Mouse (Mus musculus) heart, adult 10 weeks (tissue): ENCODE measurements around the gene Gm3147. TPM values are rescaled to one million over a fixed set of nuclear protein-coding genes. Genes with fewer than 3 reads are reported as not detected.

Experiments used
- polyA plus RNA-seq: library from polyadenylated mRNA; stranded (reverse); fragments of 350-450 nt; fragmentation: Illumina TruSeq; extraction: RNeasy Lipid Tissue Mini Kit (QIAGEN cat#74804); gene quantifications from one replicate; pipeline ENCODE4 v1.2.3, GENCODE M21; 2014; ENCODE audit warnings: low read depth, low replicate concordance

Gene Gm3147
- not detected for polyA plus RNA-seq

DNA sequence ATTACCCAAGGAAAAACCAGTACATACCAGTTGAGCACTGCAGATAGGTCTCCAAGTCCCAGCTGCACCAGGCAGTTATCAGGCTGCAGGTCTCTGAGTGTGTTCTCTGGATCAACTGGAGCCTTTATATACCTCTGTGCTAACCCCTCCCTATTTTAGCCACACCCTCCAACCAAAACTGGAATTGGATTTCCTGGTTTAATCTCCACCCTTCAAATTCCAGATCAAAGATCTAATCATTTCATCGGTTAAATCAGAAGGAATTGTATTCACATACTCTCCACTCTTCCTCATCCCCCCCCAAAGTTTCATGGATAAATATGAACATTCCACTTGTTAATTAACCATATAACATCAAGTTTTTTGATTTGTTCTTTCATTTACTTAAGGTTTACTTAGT is at the start of gene Gm3147:
TSS of gene Gm3147 (minus strand) at position 101 of the 400 bp plus-strand sequence.

DNA sequence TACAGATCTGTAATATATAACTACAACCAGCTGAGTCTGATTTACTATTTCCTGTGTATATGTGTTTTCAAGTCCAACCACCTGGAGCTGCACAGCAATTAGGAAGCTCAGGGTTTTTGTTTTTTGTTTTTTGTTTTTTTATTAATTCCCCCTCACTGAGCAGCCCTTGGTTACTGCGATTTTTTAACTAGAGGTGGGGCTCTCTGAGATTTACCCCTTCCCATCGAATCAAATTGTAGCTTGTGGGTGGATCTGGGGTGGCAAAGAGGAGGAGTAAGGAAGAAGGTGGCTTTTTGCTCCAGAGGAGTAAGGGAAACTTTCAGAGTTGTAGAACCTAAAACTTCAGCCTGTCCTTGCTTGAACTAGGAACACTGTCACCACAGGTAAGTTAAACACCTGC is 31.9 kb upstream of the Gm3147 start, which contains the start of gene Gm6205:
TSS of gene Gm6205 (plus strand) at position 301 of the 400 bp plus-strand sequence.

DNA sequence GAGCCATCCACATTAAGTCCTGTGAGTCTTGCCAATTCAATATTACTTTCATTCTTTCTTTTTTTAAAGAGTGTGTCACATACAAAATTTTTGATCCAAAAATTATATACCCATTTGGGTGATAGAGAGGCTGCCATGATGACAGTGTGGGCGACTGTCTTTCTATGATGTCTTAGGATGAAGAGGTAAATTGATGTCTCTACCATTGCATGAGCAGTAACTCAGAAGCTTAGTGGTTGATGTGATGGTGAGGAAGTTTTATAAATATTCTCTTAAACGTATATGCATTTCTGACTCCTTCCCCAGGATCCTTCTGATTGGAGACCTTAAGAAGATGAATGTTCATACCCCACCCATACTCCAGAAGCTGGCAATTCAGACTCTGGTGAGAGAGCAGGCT is 7.5 kb upstream of the Gm3147 start, which contains the start of gene Gm6509:
TSS of gene Gm6509 (plus strand) at position 301 of the 400 bp plus-strand sequence.

Other genes starting within 250 kb of the Gm3147 start
- not detected for gene Gm7682, start 170.6 kb downstream of the Gm3147 start, polyA plus RNA-seq
- gene Gm3139, start 90.1 kb downstream of the Gm3147 start, polyA plus RNA-seq, result not detected
- gene Gm6509, start 7.6 kb upstream of the Gm3147 start, polyA plus RNA-seq, result not detected
- not detected for gene Gm6205, start 32.0 kb upstream of the Gm3147 start, polyA plus RNA-seq
- not detected for gene Gm3183, start 249.1 kb upstream of the Gm3147 start, polyA plus RNA-seq